8 mouse cellular contexts compared by ENCODE assay signal in genomic region chr10:105238291-105238690, GRCm38 (mm10).
DNase-seq lines count a peak whose midpoint lies in the region; TF ChIP-seq lines count a peak whose summit lies in the region.
"Not testable (repeated sequence)": the region's sequence is repeated elsewhere in the genome, so short reads cannot be mapped to it uniquely, and the experiment has no call there.

No protein-coding gene starts in this region.

- not testable (repeated sequence) for H3K27ac ChIP-seq in CH12.LX (ENCODE audit: insufficient read depth, low read depth)

- not testable (repeated sequence) for H3K27me3 ChIP-seq in CH12.LX (replicated peaks)

- H3K4me3 ChIP-seq in CH12.LX (replicated peaks in 1 of 3; ENCODE audit: low read depth in 2 of 3, low read length in 2 of 3, poor library complexity in 1 of 3): not testable (repeated sequence)

- H3K79me2 ChIP-seq in CH12.LX (replicated peaks; ENCODE audit: control insufficient read depth, extremely low read depth, insufficient read depth, poor library complexity, severe bottlenecking): not testable (repeated sequence)

- peak; percentile 63 for DNase-seq in CH12.LX (ENCODE audit: extremely low read depth)
- peak; percentile 53 to 67 for DNase-seq in adrenal gland, postnatal 4 days (ENCODE audit: low spot score in 2 of 2)
- peak; percentile 87 for DNase-seq in embryo, embryonic 9.5 days (ENCODE audit: extremely low spot score)
- DNase-seq in heart, postnatal 10 days: peak; percentile 36 to 59
- peak; percentile 34 to 40 for DNase-seq in layer of hippocampus, postnatal 10 days (ENCODE audit: low spot score in 2 of 2)
- peak; percentile 46 for DNase-seq in lung, postnatal 14 days
- peak; percentile 13 to 18 for DNase-seq in right cerebral cortex, postnatal 36 days (ENCODE audit: low spot score in 2 of 2)
- DNase-seq in thymus, postnatal 4 days: peak; percentile 71

- TF ChIP-seq CTCF in CH12.LX (conservative IDR thresholded peaks at IDR 0.05 in 1 of 2, IDR thresholded peaks at IDR 0.05 in 1 of 2; ENCODE audit: low read depth in 2 of 2, low read length in 2 of 2): not testable (repeated sequence)

- dilution Hi-C loops in CH12.LX (cut with MboI; ENCODE audit: extremely low pct_ligation_motif_present, extremely low pct_unique_long_range_greater_than_20kb, low sequenced_read_pairs): not testable (repeated sequence)

- not testable (repeated sequence) for H3K36me3 ChIP-seq in CH12.LX (replicated peaks in 1 of 2; ENCODE audit: control insufficient read depth in 1 of 2, insufficient read depth in 1 of 2, low read length in 1 of 2)

- H3K4me2 ChIP-seq in CH12.LX (ENCODE audit: insufficient read depth, low read depth, poor library complexity, severe bottlenecking): not testable (repeated sequence)

- not testable (repeated sequence) for H3K4me1 ChIP-seq in CH12.LX (ENCODE audit: control insufficient read depth in 1 of 2, insufficient read depth in 2 of 2)

- not testable (repeated sequence) for TF ChIP-seq RAD21 in CH12.LX (IDR thresholded peaks at IDR 0.05; ENCODE audit: low read depth, low read length)

- in situ Hi-C loops in CH12.LX (cut with MboI; ENCODE audit: low pct_ligation_motif_present, low pct_unique_long_range_greater_than_20kb, low sequenced_read_pairs): not testable (repeated sequence)

- intact Hi-C loops in heart, postnatal 10 days (cut with DNase I): not testable (repeated sequence)

- not testable (repeated sequence) for TF ChIP-seq EP300 in CH12.LX (IDR thresholded peaks at IDR 0.05; ENCODE audit: low read length)

- H3K9ac ChIP-seq in CH12.LX (ENCODE audit: insufficient read depth, low read depth): not testable (repeated sequence)

- H3K9me3 ChIP-seq in CH12.LX (replicated peaks; ENCODE audit: low read length): peaks cover 32% of the 10 kb centered on the region

- TF ChIP-seq POLR2A in CH12.LX (IDR thresholded peaks at IDR 0.05; ENCODE audit: low read depth, low read length): not testable (repeated sequence)

Comparison
In these comparisons a context has a peak if more than half of its experiments do, and no peak if none do; other contexts are left out.
1. DNase-seq: peak in every context shown above with its lines; median percentile 87 in embryo, embryonic 9.5 days; 71 in thymus, postnatal 4 days; 63 in CH12.LX; 60 in adrenal gland, postnatal 4 days; 48 in heart, postnatal 10 days; 46 in lung, postnatal 14 days; 37 in layer of hippocampus, postnatal 10 days; 16 in right cerebral cortex, postnatal 36 days.